Mouse (Mus musculus) forebrain, embryonic 12.5 days (tissue): ENCODE measurements at regions not wholly inside any gene's neighbourhood (a gene's known extent, or its start where the extent isn't known, plus 50 kb on each side); places are given as distances from the start of the nearest gene placed in this dataset.
A peak's percentile ranks its signal among the peaks of the same experiment; 100 is the strongest.

ENCODE experiments used
- ATAC-seq: fragments of 200-750 bp; cut with Nextera tagmentation; 2 replicates; pipeline ENCODE4 v1.8.0; 2017; ENCODE audit warnings: moderate TSS enrichment; ENCODE audit not compliant: low FRiP score
- H3K27ac ChIP-seq: fragments of 300-500 bp; sonication (generic); 2 replicates; pipeline ENCODE4 v1.5.1; 2016; ENCODE audit warnings: mild to moderate bottlenecking
- H3K27me3 ChIP-seq: fragments of 300-500 bp; sonication (generic); 2 replicates; pipeline ENCODE4 v1.6.1; 2016; ENCODE audit warnings: mild to moderate bottlenecking
- H3K36me3 ChIP-seq: fragments of 300-500 bp; sonication (generic); replicated peaks from 2 replicates; pipeline ENCODE4 v1.6.1; 2016; ENCODE audit warnings: mild to moderate bottlenecking
- H3K4me1 ChIP-seq: fragments of 300-500 bp; sonication (generic); 2 replicates; pipeline ENCODE4 v1.6.1; 2016
- H3K4me2 ChIP-seq: fragments of 300-500 bp; sonication (generic); 2 replicates; pipeline ENCODE4 v1.6.1; 2016; ENCODE audit warnings: mild to moderate bottlenecking, moderate library complexity
- H3K4me3 ChIP-seq: fragments of 300-500 bp; sonication (generic); replicated peaks from 2 replicates; pipeline ENCODE4 v1.5.1; 2016; ENCODE audit warnings: mild to moderate bottlenecking
- H3K9ac ChIP-seq: fragments of 300-500 bp; sonication (generic); 2 replicates; pipeline ENCODE4 v1.6.1; 2016; ENCODE audit warnings: mild to moderate bottlenecking
- H3K9me3 ChIP-seq: fragments of 300-500 bp; sonication (generic); 2 replicates; pipeline ENCODE4 v1.6.1; 2016
- WGBS: fragments of 180-500 bp; shearing (Covaris S2); methylation state at CpG from one replicate; pipeline ENCODE4 v1.1.7; 2016; 5-methylcytosine and 5-hydroxymethylcytosine counted together

GRCm38 (mm10) chr4:125257916-125258315 is 130.3 kb upstream of the Zc3h12a start:
- Histone ChIP-seq H3K4me3 (no peak overlapping the region), H3K9ac (no peak overlapping the region), H3K27ac (no peak overlapping the region), H3K27me3 (peaks cover 39% of the 10 kb centered on the region), H3K4me2 (no peak overlapping the region), H3K9me3 (no peaks in the 10 kb centered on the region), H3K36me3 (no peaks in the 10 kb centered on the region), H3K4me1 (peaks cover 34% of the 10 kb centered on the region)
- 58% methylated on average over 6 of the region's 6 CpGs for WGBS
- ATAC-seq, result no peak

GRCm38 (mm10) chr4:125253161-125253560 is 125.5 kb upstream of the Zc3h12a start:
- H3K4me2 ChIP-seq, result no peak overlapping the region
- WGBS, result 88% methylated on average over 3 of the region's 3 CpGs
- no peak for ATAC-seq
- no peak overlapping the region for H3K27ac ChIP-seq
- no peak overlapping the region for H3K9ac ChIP-seq
- peaks cover 14% of the 10 kb centered on the region for H3K4me1 ChIP-seq
- H3K9me3 ChIP-seq, result no peaks in the 10 kb centered on the region
- H3K4me3 ChIP-seq, result no peak overlapping the region
- H3K36me3 ChIP-seq, result no peaks in the 10 kb centered on the region
- H3K27me3 ChIP-seq, result peaks cover 23% of the 10 kb centered on the region

GRCm38 (mm10) chr4:125252228-125252627 is 124.6 kb upstream of the Zc3h12a start:
- no peaks in the 10 kb centered on the region for H3K36me3 ChIP-seq
- no peaks in the 10 kb centered on the region for H3K9me3 ChIP-seq
- peak overlapping the region; percentile 61 for H3K27ac ChIP-seq
- ATAC-seq, result no peak
- no peak overlapping the region for H3K4me3 ChIP-seq
- no peak overlapping the region for H3K4me2 ChIP-seq
- 77% methylated on average over 8 of the region's 8 CpGs for WGBS
- peaks cover 24% of the 10 kb centered on the region for H3K27me3 ChIP-seq
- no peak overlapping the region for H3K9ac ChIP-seq
- peaks cover 14% of the 10 kb centered on the region for H3K4me1 ChIP-seq

DNA sequence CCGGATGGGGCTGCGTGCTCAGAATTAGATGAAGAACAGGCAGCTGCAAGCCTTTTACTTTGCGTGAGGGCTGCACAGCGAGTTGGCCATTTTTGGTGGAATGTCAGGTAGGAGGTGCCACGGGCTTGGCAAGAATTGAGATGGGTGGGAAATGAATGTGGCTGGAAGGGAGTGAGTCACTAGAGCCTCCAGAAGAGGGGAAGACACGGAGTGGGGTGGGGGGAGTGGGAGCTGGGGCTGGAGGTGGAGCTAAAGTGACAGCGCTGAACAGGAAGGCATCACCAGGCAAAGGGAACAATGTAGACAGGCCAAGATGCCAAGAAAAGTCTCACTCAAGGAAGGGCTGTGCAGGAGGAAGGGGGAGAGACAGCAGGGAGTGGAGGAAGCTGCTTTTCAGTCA is 121.4 kb upstream of the Zc3h12a start:
- Histone ChIP-seq H3K4me1 (peaks cover 11% of the 10 kb centered on the region), H3K27me3 (peaks cover 40% of the 10 kb centered on the region), H3K4me2 (no peak overlapping the region), H3K4me3 (no peak overlapping the region), H3K27ac (no peak overlapping the region), H3K36me3 (no peaks in the 10 kb centered on the region), H3K9ac (no peak overlapping the region), H3K9me3 (no peaks in the 10 kb centered on the region)
- no peak for ATAC-seq
- WGBS, result 54% methylated on average over 7 of the region's 7 CpGs

DNA sequence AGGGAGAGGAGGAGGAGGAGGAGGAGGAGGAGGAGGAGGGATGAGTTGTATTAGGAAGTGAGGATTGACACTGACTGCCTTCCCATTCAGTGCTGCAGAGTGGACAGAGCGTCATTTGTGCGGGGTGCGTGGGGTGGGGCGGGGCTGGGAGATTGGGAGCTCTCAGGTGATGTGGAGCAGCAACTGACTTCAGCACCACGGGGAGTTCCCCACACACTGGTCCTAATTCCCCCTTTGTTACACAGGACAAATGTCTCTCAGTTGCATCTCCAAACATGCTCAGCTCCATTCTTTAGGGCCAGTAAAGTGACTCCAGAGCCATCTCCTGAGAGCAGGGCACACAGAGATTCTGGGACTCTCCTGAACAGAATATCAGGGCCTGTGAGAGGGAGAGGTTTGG is 118.5 kb upstream of the Zc3h12a start:
- H3K4me3 ChIP-seq, result no peak overlapping the region
- no peaks in the 10 kb centered on the region for H3K9me3 ChIP-seq
- 13% methylated on average over 5 of the region's 5 CpGs for WGBS
- H3K9ac ChIP-seq, result no peak overlapping the region
- ATAC-seq, result no peak
- no peak overlapping the region for H3K4me2 ChIP-seq
- no peaks in the 10 kb centered on the region for H3K36me3 ChIP-seq
- H3K27me3 ChIP-seq, result peaks cover 45% of the 10 kb centered on the region
- peaks cover 10% of the 10 kb centered on the region for H3K4me1 ChIP-seq
- no peak overlapping the region for H3K27ac ChIP-seq

GRCm38 (mm10) chr4:125242512-125242911 is 114.9 kb upstream of the Zc3h12a start:
- H3K9ac ChIP-seq, result no peak overlapping the region
- 86% methylated on average over 1 of the region's 1 CpGs for WGBS
- no peak for ATAC-seq

GRCm38 (mm10) chr4:125241577-125242262 is 114.1 kb upstream of the Zc3h12a start:
- H3K9me3 ChIP-seq, result no peaks in the 10 kb centered on the region
- no peaks in the 10 kb centered on the region for H3K36me3 ChIP-seq
- no peak overlapping the region for H3K27ac ChIP-seq
- peaks cover 37% of the 10 kb centered on the region for H3K27me3 ChIP-seq
- peaks cover 10% of the 10 kb centered on the region for H3K4me1 ChIP-seq
- no peak overlapping the region for H3K4me2 ChIP-seq
- H3K4me3 ChIP-seq, result no peak overlapping the region
- 19% methylated on average over 7 of the region's 7 CpGs for WGBS
- ATAC-seq, result no peak
- H3K9ac ChIP-seq, result no peak overlapping the region

More at GRCm38 (mm10) chr4:125242512-125242911, 114.9 kb upstream of the Zc3h12a start:
- no peak overlapping the region for H3K27ac ChIP-seq
- peaks cover 39% of the 10 kb centered on the region for H3K27me3 ChIP-seq
- H3K36me3 ChIP-seq, result no peaks in the 10 kb centered on the region
- H3K4me2 ChIP-seq, result no peak overlapping the region
- peaks cover 10% of the 10 kb centered on the region for H3K4me1 ChIP-seq
- no peaks in the 10 kb centered on the region for H3K9me3 ChIP-seq
- H3K4me3 ChIP-seq, result no peak overlapping the region

GRCm38 (mm10) chr4:125231711-125232260 is 104.1 kb upstream of the Zc3h12a start:
- WGBS, result 2% methylated on average over 12 of the region's 12 CpGs
- Histone ChIP-seq H3K27me3 (peaks cover 61% of the 10 kb centered on the region), H3K36me3 (no peaks in the 10 kb centered on the region), H3K9ac (no peak overlapping the region), H3K9me3 (no peaks in the 10 kb centered on the region), H3K4me3 (no peak overlapping the region), H3K27ac (no peak overlapping the region), H3K4me1 (peaks cover 12% of the 10 kb centered on the region), H3K4me2 (no peak overlapping the region)
- peak; percentile 33; the same call in 1 of the 2 replicates for ATAC-seq

GRCm38 (mm10) chr4:125227194-125227593 is 99.6 kb upstream of the Zc3h12a start:
- H3K4me2 ChIP-seq, result no peak overlapping the region
- H3K4me1 ChIP-seq, result peaks cover 4% of the 10 kb centered on the region
- 95% methylated on average over 6 of the region's 6 CpGs for WGBS
- H3K27ac ChIP-seq, result no peak overlapping the region
- no peaks in the 10 kb centered on the region for H3K9me3 ChIP-seq
- no peak overlapping the region for H3K9ac ChIP-seq
- no peak overlapping the region for H3K4me3 ChIP-seq
- H3K27me3 ChIP-seq, result peaks cover 45% of the 10 kb centered on the region
- ATAC-seq, result no peak
- H3K36me3 ChIP-seq, result no peaks in the 10 kb centered on the region

- no peak overlapping the region; the same call in 1 of the 2 replicates for H3K9ac ChIP-seq
- H3K27ac ChIP-seq, result no peak overlapping the region
- H3K4me1 ChIP-seq, result no peaks in the 10 kb centered on the region
- H3K4me2 ChIP-seq, result no peak overlapping the region
- H3K9me3 ChIP-seq, result no peaks in the 10 kb centered on the region
- H3K27me3 ChIP-seq, result peaks cover 29% of the 10 kb centered on the region
- 81% methylated on average over 6 of the region's 6 CpGs for WGBS
- H3K4me3 ChIP-seq, result no peak overlapping the region
- H3K36me3 ChIP-seq, result no peaks in the 10 kb centered on the region
- ATAC-seq, result no peak
Observed at GRCm38 (mm10) chr4:125222922-125223321, 95.3 kb upstream of the Zc3h12a start.

DNA sequence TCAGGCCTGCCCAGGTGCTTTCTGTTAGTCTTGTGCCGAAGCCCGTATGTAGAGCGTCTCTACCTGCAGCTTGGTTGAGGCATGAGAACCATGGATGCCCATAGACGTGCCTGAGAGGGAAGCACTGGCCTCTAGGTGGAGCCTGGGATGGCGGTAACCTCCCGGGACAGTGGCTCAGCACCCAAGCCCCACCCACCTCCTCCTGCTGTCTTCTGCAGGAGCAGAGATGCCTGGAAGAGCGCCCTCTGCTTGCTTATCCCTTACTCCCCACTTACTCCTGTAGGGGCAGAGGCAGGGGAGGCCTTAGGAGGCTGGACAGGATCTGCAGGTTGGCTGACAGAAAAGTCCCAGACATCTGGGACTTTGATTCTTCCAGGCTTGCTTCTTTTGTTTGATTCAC is 92.7 kb upstream of the Zc3h12a start:
- ATAC-seq, result no peak
- no peaks in the 10 kb centered on the region for H3K4me1 ChIP-seq
- 30% methylated on average over 7 of the region's 7 CpGs for WGBS
- H3K36me3 ChIP-seq, result no peaks in the 10 kb centered on the region
- no peak overlapping the region for H3K9ac ChIP-seq
- peaks cover 11% of the 10 kb centered on the region for H3K9me3 ChIP-seq
- H3K27me3 ChIP-seq, result peaks cover 27% of the 10 kb centered on the region
- H3K4me3 ChIP-seq, result no peak overlapping the region
- no peak overlapping the region for H3K4me2 ChIP-seq
- H3K27ac ChIP-seq, result no peak overlapping the region

GRCm38 (mm10) chr4:125219209-125219608 is 91.6 kb upstream of the Zc3h12a start:
- peaks cover 11% of the 10 kb centered on the region for H3K9me3 ChIP-seq
- H3K4me1 ChIP-seq, result no peaks in the 10 kb centered on the region
- H3K9ac ChIP-seq, result no peak overlapping the region
- no peak for ATAC-seq
- WGBS, result 91% methylated on average over 5 of the region's 5 CpGs
- no peaks in the 10 kb centered on the region for H3K36me3 ChIP-seq
- H3K27ac ChIP-seq, result no peak overlapping the region
- H3K4me3 ChIP-seq, result no peak overlapping the region
- no peak overlapping the region for H3K4me2 ChIP-seq
- peaks cover 22% of the 10 kb centered on the region; the same call in 1 of the 2 replicates for H3K27me3 ChIP-seq

- no peak for ATAC-seq
- no peaks in the 10 kb centered on the region for H3K4me1 ChIP-seq
- peaks cover 13% of the 10 kb centered on the region; the same call in 1 of the 2 replicates for H3K27me3 ChIP-seq
- no peak overlapping the region for H3K4me3 ChIP-seq
- 69% methylated on average over 10 of the region's 10 CpGs for WGBS
- H3K9me3 ChIP-seq, result peaks cover 11% of the 10 kb centered on the region
- no peaks in the 10 kb centered on the region for H3K36me3 ChIP-seq
- H3K27ac ChIP-seq, result no peak overlapping the region
- no peak overlapping the region for H3K4me2 ChIP-seq
- no peak overlapping the region for H3K9ac ChIP-seq
Observed at GRCm38 (mm10) chr4:125214306-125214705, 86.7 kb upstream of the Zc3h12a start.
